Mouse (Mus musculus): Measurements from ENCODE around the gene Slc9a8.

Slc9a8 gene

GRCm38 (mm10) chr2:167449331-167450275 is 28.1 kb downstream of the Slc9a8 start:
- peak; percentile 75 to 77 for DNase-seq

GRCm38 (mm10) chr2:167450647-167451046 is 29.1 kb downstream of the Slc9a8 start:
- DNase-seq = peak; percentile 61 to 70

GRCm38 (mm10) chr2:167453814-167454213 is 32.3 kb downstream of the Slc9a8 start:
- DNase-seq = peak; percentile 56 to 77

- peak; percentile 71 to 73 for DNase-seq
These were observed 35.0 kb downstream of the Slc9a8 start for GRCm38 (mm10) chr2:167456361-167457020.

- peak; percentile 86 to 89 for DNase-seq
These were observed 35.7 kb downstream of the Slc9a8 start for GRCm38 (mm10) chr2:167457213-167457612.

- DNase-seq = peak; percentile 41 to 53
These were observed 37.0 kb downstream of the Slc9a8 start for GRCm38 (mm10) chr2:167458548-167458947.

GRCm38 (mm10) chr2:167459071-167459865 is 37.8 kb downstream of the Slc9a8 start:
- peak; percentile 84 to 87 for DNase-seq

GRCm38 (mm10) chr2:167462954-167463353 is 41.4 kb downstream of the Slc9a8 start:
- peak; percentile 87 to 91 for DNase-seq

- no peak for DNase-seq
These were observed 42.3 kb downstream of the Slc9a8 start for GRCm38 (mm10) chr2:167463802-167464201.

- DNase-seq = no peak
These were observed 44.4 kb downstream of the Slc9a8 start for GRCm38 (mm10) chr2:167465951-167466350.

- DNase-seq = no peak
These were observed 45.7 kb downstream of the Slc9a8 start for GRCm38 (mm10) chr2:167467214-167467613.

GRCm38 (mm10) chr2:167468444-167468843 is 46.9 kb downstream of the Slc9a8 start:
- DNase-seq = peak; percentile 26 to 51

GRCm38 (mm10) chr2:167470611-167471010 is 49.1 kb downstream of the Slc9a8 start:
- DNase-seq = peak; percentile 69 to 70

GRCm38 (mm10) chr2:167471585-167471984 is 50.1 kb downstream of the Slc9a8 start:
- DNase-seq = peak; percentile 95 to 97

- DNase-seq = no peak
These were observed 52.7 kb downstream of the Slc9a8 start for GRCm38 (mm10) chr2:167474218-167474617.

- peak in 1 of 2 experiments; percentile 54 for DNase-seq
These were observed 54.1 kb downstream of the Slc9a8 start for GRCm38 (mm10) chr2:167475596-167475995.

- DNase-seq = peak; percentile 88 to 90
These were observed 54.7 kb downstream of the Slc9a8 start for GRCm38 (mm10) chr2:167476200-167476688.

GRCm38 (mm10) chr2:167476762-167477161 is 55.2 kb downstream of the Slc9a8 start:
- DNase-seq = no peak

- peak; percentile 47 to 60 for DNase-seq
These were observed 56.6 kb downstream of the Slc9a8 start for GRCm38 (mm10) chr2:167478128-167478527.

GRCm38 (mm10) chr2:167479501-167479900 is 58.0 kb downstream of the Slc9a8 start:
- no peak for DNase-seq

GRCm38 (mm10) chr2:167482681-167483080 is 61.2 kb downstream of the Slc9a8 start:
- peak; percentile 64 to 65 for DNase-seq

GRCm38 (mm10) chr2:167483081-167483826 is 61.7 kb downstream of the Slc9a8 start:
- peak; percentile 64 to 65 for DNase-seq
